Mouse (Mus musculus): Measurements from ENCODE around the gene Gm11554. TPM values are rescaled to one million over a fixed set of nuclear protein-coding genes. Genes with fewer than 3 reads are reported as not detected.
"Not testable (repeated sequence)": the region's sequence is repeated elsewhere in the genome, so short reads cannot be mapped to it uniquely, and the experiment has no call there.

The Gm11554 gene
- polyA plus RNA-seq (2014; fragmentation: Nextera tagmentation; extraction: Ambion mirVana) = not detected in 2 replicates

DNA sequence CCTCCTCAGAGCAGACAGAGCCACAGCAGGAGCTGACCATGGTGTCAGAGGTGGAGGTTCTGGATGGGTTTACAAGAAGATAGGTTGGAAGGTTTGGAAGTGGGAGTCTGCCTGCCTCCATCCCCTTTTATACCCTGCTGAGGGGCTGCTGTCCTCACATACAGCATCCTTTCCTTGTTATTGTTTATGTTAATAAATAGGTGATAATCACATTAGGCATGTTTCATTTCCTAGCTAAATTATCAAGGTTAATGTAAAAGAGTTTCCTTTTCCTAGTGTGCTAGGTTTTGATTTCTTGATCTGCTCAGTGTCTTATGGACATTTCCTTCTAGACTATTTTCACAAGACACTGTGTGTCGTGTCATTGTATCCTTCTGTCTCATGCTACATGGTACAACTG, at the start of gene Gm11554:
Gene Gm11554 (minus strand): TSS at position 101 of the 400 bp plus-strand sequence.
- not testable (repeated sequence) for H3K4me2 ChIP-seq (ENCODE audit: low read depth, low read length); ATAC-seq (replicated peaks; ENCODE audit: insufficient number of reproducible peaks, low FRiP score, low TSS enrichment, low read depth); H3K4me3 ChIP-seq (ENCODE audit: low read depth, low read length); H3K9me3 ChIP-seq (replicated peaks; ENCODE audit: control insufficient read depth, low read length); H3K4me1 ChIP-seq (ENCODE audit: control insufficient read depth, insufficient read depth, low read length); H3K27me3 ChIP-seq (ENCODE audit: control insufficient read depth, insufficient read depth, low read length); H3K36me3 ChIP-seq (replicated peaks; ENCODE audit: control insufficient read depth, insufficient read depth, low read depth, low read length); H3K27ac ChIP-seq (replicated peaks; ENCODE audit: low read depth, low read length); H3K9ac ChIP-seq (replicated peaks; ENCODE audit: low read length); DNase-seq (ENCODE audit: low spot score)
- no CpG with 5 or more reads among the region's 1 CpGs for WGBS

DNA sequence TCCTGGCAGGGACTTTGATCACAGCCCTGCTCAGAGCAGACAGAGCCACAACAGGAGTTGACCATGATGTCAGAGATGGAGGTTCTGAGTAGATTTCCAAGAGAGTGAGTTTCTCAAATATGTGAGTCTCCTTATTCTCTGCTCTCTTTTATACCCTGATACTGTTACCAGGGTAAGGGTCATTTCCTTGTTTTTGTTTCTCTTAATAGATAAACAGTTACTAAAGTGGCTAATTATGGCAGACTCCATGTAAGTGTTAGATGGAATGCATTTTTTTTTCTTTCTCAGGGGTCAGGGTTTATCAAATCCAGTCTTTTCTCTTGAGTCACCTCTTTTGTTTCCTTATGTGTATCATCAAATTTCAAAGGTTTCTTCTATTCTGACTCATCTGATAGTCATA, 47.3 kb upstream of the Gm11554 start, which contains the start of gene Krtap4-16:
Gene Krtap4-16 (minus strand): TSS at position 101 of the 400 bp plus-strand sequence.
- no peaks in the 10 kb centered on the region for H3K4me1 ChIP-seq (ENCODE audit: control insufficient read depth, insufficient read depth, low read length)
- no peak for ATAC-seq (replicated peaks; ENCODE audit: insufficient number of reproducible peaks, low FRiP score, low TSS enrichment, low read depth)
- H3K27ac ChIP-seq (replicated peaks; ENCODE audit: low read depth, low read length) = no peak within 1 kb of the TSS
- H3K4me3 ChIP-seq (ENCODE audit: low read depth, low read length) = no peak within 1 kb of the TSS
- DNase-seq (ENCODE audit: low spot score) = no peak
- H3K36me3 ChIP-seq (replicated peaks; ENCODE audit: control insufficient read depth, insufficient read depth, low read depth, low read length) = no peaks in the 10 kb centered on the region
- H3K27me3 ChIP-seq (ENCODE audit: control insufficient read depth, insufficient read depth, low read length) = no peaks in the 10 kb centered on the region
- H3K9me3 ChIP-seq (replicated peaks; ENCODE audit: control insufficient read depth, low read length) = no peaks in the 10 kb centered on the region
- H3K4me2 ChIP-seq (ENCODE audit: low read depth, low read length) = no peak within 1 kb of the TSS
- no peak within 1 kb of the TSS for H3K9ac ChIP-seq (replicated peaks; ENCODE audit: low read length)

- Histone ChIP-seq H3K4me1 (ENCODE audit: control insufficient read depth, insufficient read depth, low read length) (no peaks in the 10 kb centered on the region), H3K36me3 (replicated peaks; ENCODE audit: control insufficient read depth, insufficient read depth, low read depth, low read length) (no peaks in the 10 kb centered on the region), H3K4me2 (ENCODE audit: low read depth, low read length) (no peak overlapping the region), H3K27me3 (ENCODE audit: control insufficient read depth, insufficient read depth, low read length) (no peaks in the 10 kb centered on the region), H3K9ac (replicated peaks; ENCODE audit: low read length) (no peak overlapping the region), H3K9me3 (replicated peaks; ENCODE audit: control insufficient read depth, low read length) (no peaks in the 10 kb centered on the region), H3K27ac (replicated peaks; ENCODE audit: low read depth, low read length) (no peak overlapping the region), H3K4me3 (ENCODE audit: low read depth, low read length) (no peak overlapping the region)
- DNase-seq (ENCODE audit: low spot score) (no peak), ATAC-seq (replicated peaks; ENCODE audit: insufficient number of reproducible peaks, low FRiP score, low TSS enrichment, low read depth) (no peak)
- 94% methylated on average over 2 of the region's 2 CpGs for WGBS
Observed at GRCm38 (mm10) chr11:99846746-99847145, 42.5 kb upstream of the Gm11554 start.

GRCm38 (mm10) chr11:99842185-99842584, 37.9 kb upstream of the Gm11554 start:
- DNase-seq (ENCODE audit: low spot score) = no peak
- no peak overlapping the region for H3K4me3 ChIP-seq (ENCODE audit: low read depth, low read length)
- H3K27me3 ChIP-seq (ENCODE audit: control insufficient read depth, insufficient read depth, low read length) = no peaks in the 10 kb centered on the region

DNA sequence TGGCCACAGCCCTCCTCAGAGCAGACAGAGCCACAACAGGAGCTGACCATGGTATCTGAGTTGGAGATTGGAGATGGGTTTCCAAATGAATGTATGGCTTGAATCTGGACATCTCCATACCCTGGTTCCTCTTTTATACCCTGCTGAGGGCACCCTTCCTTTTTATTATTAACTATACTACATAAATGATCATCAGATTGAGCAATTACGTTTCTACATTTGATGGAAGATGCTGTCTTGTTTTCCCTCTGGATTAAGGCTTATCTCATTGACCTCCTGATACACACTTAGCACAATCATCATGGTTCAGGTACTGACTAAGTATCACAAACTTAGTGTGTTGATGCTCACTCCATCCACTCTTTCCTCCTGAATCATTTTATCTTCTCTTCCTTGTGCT, 33.7 kb upstream of the Gm11554 start, which contains the start of gene 2300003K06Rik:
Gene 2300003K06Rik (minus strand): TSS at position 101 of the 400 bp plus-strand sequence.
- Histone ChIP-seq H3K27ac (replicated peaks; ENCODE audit: low read depth, low read length) (no peak within 1 kb of the TSS), H3K9me3 (replicated peaks; ENCODE audit: control insufficient read depth, low read length) (no peaks in the 10 kb centered on the region), H3K4me1 (ENCODE audit: control insufficient read depth, insufficient read depth, low read length) (no peaks in the 10 kb centered on the region), H3K9ac (replicated peaks; ENCODE audit: low read length) (no peak within 1 kb of the TSS), H3K4me2 (ENCODE audit: low read depth, low read length) (no peak within 1 kb of the TSS), H3K27me3 (ENCODE audit: control insufficient read depth, insufficient read depth, low read length) (no peaks in the 10 kb centered on the region), H3K36me3 (replicated peaks; ENCODE audit: control insufficient read depth, insufficient read depth, low read depth, low read length) (no peaks in the 10 kb centered on the region), H3K4me3 (ENCODE audit: low read depth, low read length) (no peak within 1 kb of the TSS)
- WGBS = 73% methylated on average over 1 of the region's 1 CpGs
- DNase-seq (ENCODE audit: low spot score) = no peak
- no peak for ATAC-seq (replicated peaks; ENCODE audit: insufficient number of reproducible peaks, low FRiP score, low TSS enrichment, low read depth)

More at GRCm38 (mm10) chr11:99842185-99842584, 37.9 kb upstream of the Gm11554 start:
- no peak overlapping the region for H3K9ac ChIP-seq (replicated peaks; ENCODE audit: low read length)
- ATAC-seq (replicated peaks; ENCODE audit: insufficient number of reproducible peaks, low FRiP score, low TSS enrichment, low read depth) = no peak
- H3K4me1 ChIP-seq (ENCODE audit: control insufficient read depth, insufficient read depth, low read length) = no peaks in the 10 kb centered on the region
- H3K27ac ChIP-seq (replicated peaks; ENCODE audit: low read depth, low read length) = no peak overlapping the region
- no peaks in the 10 kb centered on the region for H3K36me3 ChIP-seq (replicated peaks; ENCODE audit: control insufficient read depth, insufficient read depth, low read depth, low read length)
- H3K4me2 ChIP-seq (ENCODE audit: low read depth, low read length) = no peak overlapping the region
- H3K9me3 ChIP-seq (replicated peaks; ENCODE audit: control insufficient read depth, low read length) = no peaks in the 10 kb centered on the region
- 86% methylated on average over 1 of the region's 1 CpGs for WGBS

DNA sequence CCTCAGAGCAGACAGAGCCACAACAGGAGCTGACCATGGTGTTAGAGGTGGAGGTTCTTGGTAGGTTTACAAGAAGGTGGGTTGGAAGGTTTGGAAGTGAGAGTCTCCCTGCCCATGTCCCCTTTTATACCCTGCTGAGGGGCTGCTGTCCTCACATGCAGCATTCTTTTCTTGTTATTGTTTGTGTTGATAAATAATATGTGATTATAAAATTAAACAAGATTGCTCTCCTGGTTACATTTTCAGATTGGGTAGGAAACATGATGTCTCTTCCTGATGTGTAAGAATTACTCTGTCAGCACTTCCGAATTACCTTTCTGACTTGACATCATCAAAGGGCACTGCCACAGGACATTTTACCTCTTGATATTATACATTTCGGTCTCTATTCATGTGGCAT, 11.3 kb upstream of the Gm11554 start, which contains the start of gene Gm11564:
Gene Gm11564 (minus strand): TSS at position 101 of the 400 bp plus-strand sequence.
- H3K36me3 ChIP-seq (replicated peaks; ENCODE audit: control insufficient read depth, insufficient read depth, low read depth, low read length); H3K27me3 ChIP-seq (ENCODE audit: control insufficient read depth, insufficient read depth, low read length); H3K4me1 ChIP-seq (ENCODE audit: control insufficient read depth, insufficient read depth, low read length); H3K27ac ChIP-seq (replicated peaks; ENCODE audit: low read depth, low read length); H3K9me3 ChIP-seq (replicated peaks; ENCODE audit: control insufficient read depth, low read length); DNase-seq (ENCODE audit: low spot score); H3K4me3 ChIP-seq (ENCODE audit: low read depth, low read length); H3K9ac ChIP-seq (replicated peaks; ENCODE audit: low read length); ATAC-seq (replicated peaks; ENCODE audit: insufficient number of reproducible peaks, low FRiP score, low TSS enrichment, low read depth); H3K4me2 ChIP-seq (ENCODE audit: low read depth, low read length): not testable (repeated sequence)
- 82% methylated on average over 2 of the region's 2 CpGs for WGBS

DNA sequence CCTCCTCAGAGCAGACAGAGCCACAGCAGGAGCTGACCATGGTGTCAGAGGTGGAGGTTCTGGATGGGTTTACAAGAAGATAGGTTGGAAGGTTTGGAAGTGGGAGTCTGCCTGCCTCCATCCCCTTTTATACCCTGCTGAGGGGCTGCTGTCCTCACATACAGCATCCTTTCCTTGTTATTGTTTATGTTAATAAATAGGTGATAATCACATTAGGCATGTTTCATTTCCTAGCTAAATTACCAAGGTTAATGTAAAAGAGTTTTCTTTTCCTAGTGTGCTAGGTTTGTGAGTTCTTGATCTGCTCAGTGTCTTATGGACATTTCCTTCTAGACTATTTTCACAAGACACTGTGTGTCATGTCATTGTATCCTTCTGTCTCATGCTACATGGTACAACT, 5.5 kb upstream of the Gm11554 start, which contains the start of gene Krtap4-13:
Gene Krtap4-13 (minus strand): TSS at position 101 of the 400 bp plus-strand sequence.
- H3K4me1 ChIP-seq (ENCODE audit: control insufficient read depth, insufficient read depth, low read length); H3K27me3 ChIP-seq (ENCODE audit: control insufficient read depth, insufficient read depth, low read length); H3K9ac ChIP-seq (replicated peaks; ENCODE audit: low read length); H3K36me3 ChIP-seq (replicated peaks; ENCODE audit: control insufficient read depth, insufficient read depth, low read depth, low read length); H3K27ac ChIP-seq (replicated peaks; ENCODE audit: low read depth, low read length); H3K9me3 ChIP-seq (replicated peaks; ENCODE audit: control insufficient read depth, low read length); ATAC-seq (replicated peaks; ENCODE audit: insufficient number of reproducible peaks, low FRiP score, low TSS enrichment, low read depth); DNase-seq (ENCODE audit: low spot score); H3K4me3 ChIP-seq (ENCODE audit: low read depth, low read length); H3K4me2 ChIP-seq (ENCODE audit: low read depth, low read length): not testable (repeated sequence)

GRCm38 (mm10) chr11:99798832-99799231, 5.4 kb downstream of the Gm11554 start, which contains the start of gene Gm11569:
TSS of gene Gm11569 (minus strand) at chr11:99798932.
- H3K9ac ChIP-seq (replicated peaks; ENCODE audit: low read length); H3K27me3 ChIP-seq (ENCODE audit: control insufficient read depth, insufficient read depth, low read length); H3K36me3 ChIP-seq (replicated peaks; ENCODE audit: control insufficient read depth, insufficient read depth, low read depth, low read length); H3K27ac ChIP-seq (replicated peaks; ENCODE audit: low read depth, low read length); H3K4me1 ChIP-seq (ENCODE audit: control insufficient read depth, insufficient read depth, low read length); DNase-seq (ENCODE audit: low spot score); ATAC-seq (replicated peaks; ENCODE audit: insufficient number of reproducible peaks, low FRiP score, low TSS enrichment, low read depth); H3K4me3 ChIP-seq (ENCODE audit: low read depth, low read length); H3K9me3 ChIP-seq (replicated peaks; ENCODE audit: control insufficient read depth, low read length); H3K4me2 ChIP-seq (ENCODE audit: low read depth, low read length): not testable (repeated sequence)
- no CpG with 5 or more reads among the region's 1 CpGs for WGBS

All from embryonic facial prominence, embryonic 11.5 days (tissue).